Mouse (Mus musculus) left cerebral cortex, postnatal 10 days (tissue): Measurements from ENCODE around the gene Stk17b. TPM values are rescaled to one million over a fixed set of nuclear protein-coding genes. Genes with fewer than 3 reads are reported as not detected.
A peak's percentile ranks its signal among the peaks of the same experiment; 100 is the strongest.
"Not testable (repeated sequence)": the region's sequence is repeated elsewhere in the genome, so short reads cannot be mapped to it uniquely, and the experiment has no call there.

Experiments
- DNase-seq, 2 experiments: peaks; one replicate each; pipeline ENCODE4 v3.0.0; 2021 to 2022; ENCODE audit warnings: low spot score in 2 of 2, mixed read lengths in 1 of 2; ENCODE audit errors: extremely low spot score in 1 of 2
- intact Hi-C: fragments of 180-260 bp; cut with DNase I; formaldehyde crosslinking; loops from one replicate; pipeline ENCODE4 v1.15.1; 2025
- total RNA-seq, 2 experiments: library from RNA; stranded (reverse); gene quantifications; 2 replicates each; pipeline ENCODE4 v1.2.3; 2021

Stk17b gene
- total RNA-seq, 2 experiments from 2014 or later, result 7.5 to 10.1 TPM

DNA sequence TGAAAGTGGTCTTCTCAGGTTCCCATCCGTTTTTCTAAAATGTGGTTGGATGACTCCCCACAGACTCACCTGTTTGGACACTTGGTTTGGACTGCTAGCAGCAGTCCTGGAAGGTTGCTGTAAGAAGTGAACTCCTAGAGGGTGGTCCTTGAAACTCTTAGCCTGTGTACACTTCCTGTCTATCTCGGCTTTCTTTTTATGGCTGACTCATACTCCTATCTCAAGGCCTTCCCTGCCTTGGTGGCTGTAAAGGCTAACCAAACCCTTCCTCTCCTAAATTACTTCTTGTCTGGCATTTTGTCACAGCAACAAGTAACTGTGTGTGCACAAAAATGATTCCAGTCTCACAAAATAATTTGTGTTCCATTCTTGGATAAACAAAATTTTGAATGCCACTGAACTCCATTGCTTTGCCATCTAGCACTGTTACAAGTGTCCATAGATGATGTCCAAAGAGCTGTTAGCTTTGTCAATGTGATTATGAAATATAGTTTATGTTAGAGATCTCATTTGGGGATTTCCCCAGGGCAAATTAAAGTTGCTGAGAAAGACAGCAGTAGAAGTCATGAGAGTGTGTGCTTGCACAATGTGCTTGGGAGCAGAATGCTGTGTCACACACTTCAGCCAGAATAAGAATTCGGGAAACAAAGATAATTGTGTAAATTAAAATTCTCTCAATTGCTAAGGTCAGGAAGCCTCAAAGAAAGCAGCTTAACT lies 43.1 kb downstream of the Stk17b start:
- no peak for DNase-seq
- intact Hi-C loops, result no loop called here

DNA sequence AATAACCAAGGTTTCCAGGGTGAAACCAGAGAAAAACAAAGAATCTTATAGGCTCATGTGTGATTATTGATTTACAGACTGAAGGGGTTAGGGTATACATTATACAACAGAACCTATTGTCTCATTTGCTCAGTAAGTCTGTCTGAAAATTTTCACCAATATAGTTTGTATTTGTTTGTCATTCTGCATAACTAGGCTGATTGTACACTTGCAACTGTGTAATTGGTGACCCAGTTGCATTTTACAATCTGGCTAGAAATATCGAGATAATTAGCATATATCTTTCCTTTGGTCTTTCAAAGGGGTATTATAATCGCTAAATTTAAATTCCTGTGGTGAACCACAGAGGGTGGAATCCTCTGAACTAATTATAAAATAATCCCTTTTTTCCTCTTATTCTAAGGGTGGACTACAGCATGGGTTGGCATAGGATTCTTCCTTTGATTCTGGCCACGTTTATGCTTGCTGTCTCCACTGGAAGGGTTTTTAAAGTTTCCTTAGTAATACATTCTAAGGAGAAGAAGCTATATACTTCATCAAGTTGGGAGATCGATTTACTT lies 44.2 kb downstream of the Stk17b start:
- intact Hi-C loops, result no loop called here
- DNase-seq, result no peak

DNA sequence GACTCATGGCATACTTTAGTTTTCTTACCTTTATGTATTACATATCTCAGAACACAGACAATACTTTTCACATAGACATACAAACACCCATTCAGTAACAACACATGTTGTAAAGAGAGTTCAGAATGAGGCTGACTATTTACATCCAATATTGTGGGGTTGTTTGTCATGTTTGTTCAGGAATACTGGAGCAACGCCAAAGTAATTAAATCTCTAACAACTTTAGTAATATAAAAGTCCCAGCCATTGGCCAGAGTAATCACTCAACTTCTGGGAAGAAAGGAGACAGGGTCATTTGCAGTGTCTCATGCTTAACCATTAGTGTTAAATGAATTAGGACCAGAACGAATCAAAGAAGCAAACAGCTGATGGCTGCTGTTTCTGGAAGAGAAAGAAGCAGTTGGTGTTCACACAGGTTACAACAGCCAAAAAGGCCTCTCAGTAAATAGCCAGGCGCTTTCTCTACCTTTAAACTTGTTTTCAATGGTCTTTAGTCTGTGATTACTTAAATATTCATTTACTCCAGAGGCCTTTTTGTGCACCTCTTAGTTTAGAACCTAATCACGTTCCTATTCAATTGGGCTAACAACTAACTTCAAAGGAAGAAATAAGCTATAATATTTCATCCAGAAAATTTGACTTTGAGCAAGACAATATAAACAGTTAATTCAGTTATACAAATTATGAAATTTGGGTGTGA lies 44.8 kb downstream of the Stk17b start:
- DNase-seq, intact Hi-C loops: not testable (repeated sequence)

- intact Hi-C loops, result no loop called here
- no peak for DNase-seq
Measured at GRCm38 (mm10) chr1:53736583-53736982, 48.4 kb downstream of the Stk17b start.

DNA sequence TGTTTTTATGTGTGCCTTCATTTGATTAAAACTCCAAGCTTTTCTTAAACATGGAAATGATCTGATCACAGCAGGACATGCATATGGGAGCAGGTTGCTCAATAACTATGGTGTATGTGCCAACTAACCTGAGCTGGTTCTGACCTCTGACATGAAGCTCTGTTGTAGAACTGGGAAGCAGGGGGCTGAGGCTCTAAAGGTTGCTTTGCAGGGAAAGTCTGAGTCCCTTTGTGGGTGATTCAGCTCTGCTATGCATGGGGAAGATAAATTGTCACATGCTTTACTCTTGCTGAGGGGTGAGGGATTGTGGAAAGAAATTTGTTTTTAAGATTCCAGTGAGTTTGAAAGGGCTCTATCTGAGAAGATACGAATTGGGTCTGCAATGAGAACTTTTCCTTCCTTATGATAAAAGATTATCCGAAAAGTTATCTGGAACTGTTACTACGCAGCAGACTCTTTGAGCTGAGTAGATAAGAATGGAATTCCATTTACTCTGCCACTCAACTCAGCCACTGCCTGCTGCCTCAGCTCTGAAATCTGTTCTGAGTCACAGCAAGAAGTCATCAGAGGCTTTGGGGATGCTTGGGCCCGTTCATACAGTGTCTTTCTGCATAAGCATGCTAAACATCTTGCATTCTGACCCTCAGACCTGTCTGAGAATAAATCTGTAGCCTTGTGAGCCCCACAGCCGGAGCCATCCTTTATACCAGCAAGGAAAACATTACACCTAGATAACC lies 56.4 kb downstream of the Stk17b start:
- intact Hi-C loops, result loop anchor here (10.0 kb wide), 1 partner anchor 606 kb away; no protein-coding TSS in a partner anchor
- no peak for DNase-seq

DNA sequence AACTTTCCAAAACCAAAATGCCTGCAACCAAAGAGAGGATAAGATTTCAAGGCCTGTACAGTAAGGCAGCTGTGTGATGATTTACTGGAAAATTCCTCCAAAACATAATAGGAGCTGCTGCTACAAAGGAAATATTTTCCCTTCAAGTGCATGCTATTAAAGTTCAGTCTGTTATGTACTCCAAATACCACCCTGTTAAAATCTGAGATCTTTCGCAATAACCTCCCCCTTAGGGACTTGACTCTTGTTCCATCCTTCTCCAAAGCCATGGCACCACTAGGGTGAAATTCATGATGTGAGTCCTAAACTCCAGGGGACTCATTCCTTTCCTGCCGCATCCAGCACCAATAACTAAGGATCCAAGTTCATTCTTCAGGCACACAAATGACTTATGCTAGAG lies 58.1 kb downstream of the Stk17b start:
- DNase-seq, result no peak
- intact Hi-C loops, result loop anchor here (10.0 kb wide), 1 partner anchor 608 kb away; no protein-coding TSS in a partner anchor

- intact Hi-C loops, result loop anchor here (10.0 kb wide), 1 partner anchor 613 kb away; no protein-coding TSS in a partner anchor
- no peak for DNase-seq
Measured at GRCm38 (mm10) chr1:53721353-53721752, 63.7 kb downstream of the Stk17b start.

DNA sequence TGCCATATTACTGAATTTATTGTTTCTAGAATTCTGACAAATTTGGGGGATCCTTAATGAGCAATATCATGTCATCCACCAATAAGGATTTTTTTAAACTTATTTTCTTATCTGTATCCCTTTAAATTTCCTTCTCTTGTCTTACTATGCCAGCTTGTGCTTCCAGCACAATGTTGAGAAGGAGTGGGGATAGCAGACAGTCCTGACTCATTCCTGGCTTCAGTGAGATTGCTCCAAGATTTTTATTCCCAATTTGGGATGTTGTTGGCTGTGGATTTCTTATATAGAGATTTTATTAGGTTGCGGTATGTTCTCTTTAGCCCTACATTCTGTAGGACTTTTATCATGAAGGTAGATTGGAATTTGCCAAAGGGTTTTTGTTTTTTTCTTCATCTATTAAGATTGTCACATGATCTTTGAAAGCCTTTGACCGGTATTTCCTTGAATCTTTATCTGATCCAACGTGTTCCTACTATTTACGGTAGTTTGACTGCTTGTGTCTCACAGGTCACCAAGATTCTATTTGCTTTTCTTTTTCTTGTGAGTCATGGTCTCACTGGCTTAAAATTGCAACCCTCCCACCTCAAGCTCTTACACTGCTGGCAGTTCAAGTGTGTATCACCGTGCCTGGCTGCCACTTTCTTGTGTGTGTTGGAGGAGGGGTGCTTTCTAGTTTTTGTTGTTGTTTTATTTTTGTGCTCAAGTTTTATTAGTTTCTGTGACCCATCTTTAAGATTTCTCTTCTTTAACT lies 64.2 kb downstream of the Stk17b start:
- intact Hi-C loops, result loop anchor here (10.0 kb wide), 1 partner anchor 614 kb away; no protein-coding TSS in a partner anchor
- DNase-seq, result no peak

- no peak for DNase-seq
- intact Hi-C loops, result loop anchor here (5.0 kb wide), 1 partner anchor 176 kb away; no protein-coding TSS in a partner anchor
Measured at GRCm38 (mm10) chr1:53715966-53716515, 69.0 kb downstream of the Stk17b start.

GRCm38 (mm10) chr1:53715446-53715845 lies 69.6 kb downstream of the Stk17b start:
- DNase-seq, result peak in 1 of 2 experiments; percentile 75
- intact Hi-C loops, result loop anchor here (5.0 kb wide), 1 partner anchor 177 kb away; no protein-coding TSS in a partner anchor

- peak in 1 of 2 experiments; percentile 16 for DNase-seq
- intact Hi-C loops, result not testable (repeated sequence)
Measured at GRCm38 (mm10) chr1:53713383-53713782, 71.6 kb downstream of the Stk17b start.

DNA sequence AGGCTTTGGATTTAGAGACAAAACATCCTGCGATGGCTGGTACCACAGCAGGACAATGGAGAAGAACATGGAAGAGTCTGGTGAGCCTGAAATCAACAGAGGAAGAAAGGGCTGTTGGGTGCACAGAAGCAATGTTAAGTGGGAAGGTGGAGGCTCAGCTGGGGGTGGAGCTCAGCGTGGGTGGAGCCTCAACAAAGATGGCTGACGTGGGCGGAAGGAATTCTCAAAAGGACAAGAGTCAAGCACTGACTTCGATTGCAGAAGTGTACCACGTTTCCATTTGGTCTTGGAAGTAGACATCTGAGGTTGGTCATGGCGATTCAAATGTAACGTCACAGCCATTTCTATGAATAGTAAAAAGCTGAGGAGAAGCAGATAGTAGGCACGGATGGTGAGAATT lies 74.0 kb downstream of the Stk17b start:
- intact Hi-C loops, result no loop called here
- DNase-seq, result no peak

DNA sequence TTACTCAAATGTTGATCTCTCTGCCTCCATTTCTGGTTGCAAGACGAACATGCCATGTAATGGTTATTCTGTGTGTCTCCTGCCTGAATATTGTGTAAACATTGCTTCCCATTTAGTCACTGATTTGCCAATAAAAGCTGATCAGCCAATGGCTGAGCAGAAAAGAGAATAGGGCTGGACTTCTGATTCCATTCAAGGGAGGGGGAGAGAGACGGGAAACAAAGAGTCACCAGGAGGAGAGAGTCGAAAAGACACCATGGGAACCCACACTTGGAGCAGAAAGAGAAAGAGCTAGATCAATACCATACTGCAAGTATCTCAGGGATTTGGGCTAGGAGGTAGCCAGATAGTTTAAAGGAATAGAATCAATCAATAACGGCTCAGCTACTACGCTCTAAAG lies 75.4 kb downstream of the Stk17b start:
- intact Hi-C loops, DNase-seq: not testable (repeated sequence)

DNA sequence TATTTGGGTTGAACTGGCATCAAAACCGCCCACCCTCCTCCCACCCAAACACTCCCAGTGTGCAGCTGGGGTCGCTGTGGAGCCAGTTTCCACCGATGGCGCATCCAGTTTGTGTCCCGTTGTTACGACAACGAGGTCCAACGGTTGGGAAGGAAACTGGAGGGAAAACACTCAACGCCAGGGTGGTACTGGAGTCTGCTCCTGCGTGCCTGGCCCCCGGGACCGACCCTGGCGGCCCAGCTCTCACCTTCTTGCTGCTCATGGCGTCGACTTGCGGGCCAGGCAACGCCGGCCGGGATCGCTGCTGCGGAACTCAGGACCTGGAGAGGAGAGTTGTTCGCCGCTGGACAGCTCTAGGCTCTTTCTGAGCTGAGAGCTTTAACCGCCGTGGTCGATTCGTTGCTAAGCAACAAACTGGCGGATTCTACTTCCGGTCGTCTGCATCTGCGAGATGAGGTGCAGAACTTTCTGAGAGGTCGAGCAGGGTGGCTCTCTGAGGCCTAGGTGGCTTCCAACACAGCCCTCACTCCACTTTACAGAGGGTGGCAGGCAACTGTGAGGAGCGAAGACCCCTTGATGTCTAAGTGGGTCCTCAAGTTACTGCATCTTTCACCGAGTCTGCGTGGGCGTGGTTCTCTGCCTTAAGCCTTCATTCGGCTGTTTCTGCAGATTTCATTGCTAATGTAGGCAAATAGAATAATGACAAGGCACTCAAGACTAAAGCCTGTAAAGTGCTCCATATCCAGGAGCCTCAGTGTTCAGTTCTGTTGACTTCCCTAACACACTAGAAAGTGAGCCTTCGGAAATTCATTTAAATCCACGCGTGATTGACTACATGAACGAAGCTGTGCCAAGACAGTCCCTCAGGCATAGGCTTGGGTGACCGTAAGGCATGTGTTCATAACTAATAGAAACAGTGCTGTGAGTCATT lies 78.3 kb downstream of the Stk17b start, which contains the start of gene Dnah7a:
Dnah7a (minus strand) TSS at position 354 of the 931 bp plus-strand sequence.
- DNase-seq, result peak; percentile 59 to 69
- intact Hi-C loops, result no loop called here
